Mouse (Mus musculus) adipocyte (in vitro differentiated cells): Measurements from ENCODE around the gene Arl5b.

Source experiments
- DNase-seq: peaks from one replicate; pipeline ENCODE4 v3.0.0-alpha.2; 2016; ENCODE audit warnings: low spot score

The Arl5b gene

GRCm38 (mm10) chr2:15112741-15113140 is 63.5 kb downstream of the Arl5b start:
- no peak for DNase-seq

GRCm38 (mm10) chr2:15121217-15121680 is 72.1 kb downstream of the Arl5b start:
- no peak for DNase-seq
